Mouse (Mus musculus) cerebellum, postnatal 25 days (tissue): ENCODE measurements at regions not wholly inside any gene's neighbourhood (a gene's known extent, or its start where the extent isn't known, plus 50 kb on each side); places are given as distances from the start of the nearest gene placed in this dataset.

Source experiments
- DNase-seq, 2 experiments: peaks; one replicate each; pipeline ENCODE4 v3.0.0; 2021; ENCODE audit warnings: mixed read lengths in 2 of 2

GRCm38 (mm10) chr1:137926326-137926725, 249.2 kb downstream of the Ptprc start:
- peak in 1 of 2 experiments; percentile 12 for DNase-seq

DNA sequence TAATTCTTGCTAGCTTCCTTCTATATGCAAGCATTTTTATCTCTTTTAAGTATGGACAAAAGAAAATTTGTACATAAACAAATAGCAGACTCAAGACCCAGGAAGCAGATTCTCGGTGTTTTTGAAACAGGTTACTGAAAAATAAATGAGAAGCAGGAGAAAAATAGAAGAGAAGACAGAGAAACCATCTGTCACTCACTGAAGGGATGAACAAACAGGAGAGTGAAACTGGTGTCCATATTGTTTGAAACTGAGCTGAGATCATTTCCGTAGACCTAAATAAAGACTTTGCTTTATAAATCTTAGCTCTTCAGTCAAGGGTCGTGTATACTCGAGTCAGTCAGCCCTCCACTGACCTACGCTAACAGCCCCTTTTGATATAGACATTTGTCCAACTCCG, 251.4 kb downstream of the Ptprc start:
- DNase-seq: no peak

- no peak for DNase-seq
These were observed 251.8 kb downstream of the Ptprc start for GRCm38 (mm10) chr1:137923705-137924104.

DNA sequence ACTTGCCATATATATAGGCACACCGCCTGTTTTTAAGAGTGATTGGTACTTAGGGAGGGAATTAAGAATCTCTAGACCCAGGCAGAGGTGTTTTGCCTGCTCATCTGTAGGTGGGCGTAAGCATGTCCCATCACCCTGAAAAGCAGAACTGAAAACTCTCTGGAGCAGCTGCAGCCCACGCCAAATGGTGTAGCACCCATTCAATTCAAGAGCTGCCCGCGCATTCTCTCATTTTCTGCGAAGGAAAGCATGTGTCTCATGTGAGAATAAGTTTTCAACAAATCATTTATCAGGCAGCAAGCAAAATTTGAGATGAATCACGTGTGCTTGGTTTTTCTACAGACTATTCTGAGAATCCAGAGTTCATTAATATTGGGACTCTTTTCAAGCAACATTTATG, 252.7 kb downstream of the Ptprc start:
- DNase-seq: no peak

DNA sequence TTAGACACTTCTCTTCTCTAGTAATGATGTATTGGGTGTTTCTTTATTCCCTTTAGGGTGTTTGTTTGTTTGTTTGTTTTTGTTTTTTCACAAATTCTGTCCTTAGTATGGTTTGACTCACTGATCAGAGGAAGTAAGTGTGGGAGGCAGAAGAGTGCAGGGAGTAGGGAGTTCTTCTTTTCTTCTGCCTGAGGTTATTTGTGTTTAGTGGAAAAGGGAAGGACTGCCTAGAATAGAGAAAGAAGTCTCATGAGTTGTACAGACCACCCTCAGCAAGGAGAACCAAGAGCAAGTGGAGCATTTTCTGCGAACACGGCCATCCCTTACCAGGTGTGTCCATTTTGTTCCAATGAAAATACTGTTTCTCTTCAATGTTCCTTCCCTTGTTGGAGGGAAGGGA, 253.9 kb downstream of the Ptprc start:
- no peak for DNase-seq

- DNase-seq: no peak
These were observed 255.6 kb downstream of the Ptprc start for GRCm38 (mm10) chr1:137919739-137920563.

- no peak for DNase-seq
These were observed 258.1 kb downstream of the Ptprc start for GRCm38 (mm10) chr1:137917449-137917848.

- no peak for DNase-seq
These were observed 268.6 kb downstream of the Ptprc start for GRCm38 (mm10) chr1:137906883-137907282.

- DNase-seq: no peak
These were observed 269.0 kb downstream of the Ptprc start for GRCm38 (mm10) chr1:137906477-137906876.

DNA sequence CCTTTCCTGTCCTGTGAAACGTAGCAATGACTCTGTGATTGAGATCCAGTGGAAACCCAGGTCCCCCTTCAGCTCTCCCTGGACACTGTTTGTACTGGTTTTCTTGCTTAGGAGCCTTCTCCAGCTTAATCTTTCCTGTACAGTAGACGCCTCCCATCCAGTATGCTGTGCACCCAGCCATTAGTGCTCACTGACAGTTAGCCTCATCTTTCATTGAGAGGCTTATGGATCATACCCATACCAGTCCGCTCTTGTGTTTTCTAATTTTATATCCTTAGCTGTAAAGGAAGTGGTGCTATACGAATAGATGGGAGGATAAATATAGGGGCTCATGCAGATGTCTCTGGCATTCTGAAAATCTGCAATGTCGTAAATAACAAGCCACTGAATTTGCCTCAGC, 269.9 kb downstream of the Ptprc start:
- DNase-seq: no peak

DNA sequence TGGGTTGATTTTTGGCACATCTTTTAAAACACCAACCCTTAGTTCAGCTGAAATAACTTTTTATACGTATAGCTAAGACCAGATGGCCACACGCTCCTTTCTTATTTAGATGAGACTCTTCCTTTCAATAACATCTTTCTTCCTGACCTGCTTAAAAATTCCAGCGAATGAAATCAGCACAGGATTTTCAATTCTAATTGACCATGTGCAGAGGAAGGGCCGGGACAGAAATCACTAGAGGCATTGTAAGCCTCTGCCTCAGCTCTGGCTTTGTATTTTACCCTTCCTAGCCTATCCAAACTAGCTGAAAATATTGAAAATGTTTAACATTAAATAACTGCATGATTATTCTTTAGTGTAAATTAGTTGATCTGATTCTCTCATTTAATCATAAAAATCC, 272.2 kb downstream of the Ptprc start:
- no peak for DNase-seq

GRCm38 (mm10) chr1:137902859-137903258, 272.6 kb downstream of the Ptprc start:
- peak; percentile 15 to 32 for DNase-seq

- no peak for DNase-seq
These were observed 273.5 kb downstream of the Ptprc start for GRCm38 (mm10) chr1:137901996-137902395.

- DNase-seq: no peak
These were observed 274.3 kb downstream of the Ptprc start for GRCm38 (mm10) chr1:137901211-137901610.

DNA sequence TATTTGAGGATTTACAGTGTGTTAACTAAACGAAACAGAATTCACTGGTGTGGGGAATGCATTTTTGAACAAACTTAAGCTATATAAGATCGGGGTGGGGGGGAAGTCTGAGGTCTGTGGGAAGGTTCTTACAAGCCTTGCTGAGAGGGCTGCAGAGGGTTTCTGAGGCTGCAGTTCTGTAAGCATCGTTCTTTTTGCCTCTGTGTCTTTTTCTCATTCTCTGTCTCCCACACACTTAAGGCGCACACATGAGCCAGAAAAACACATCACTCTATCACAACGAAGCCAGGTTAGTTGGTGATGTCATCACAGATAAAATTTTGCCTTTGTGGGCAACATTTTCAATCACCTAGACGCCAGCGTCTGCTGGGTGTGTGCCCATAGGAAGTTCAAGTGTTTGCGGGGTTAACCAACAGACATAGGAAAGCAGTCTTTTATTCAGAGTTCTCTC, 274.9 kb downstream of the Ptprc start:
- peak; percentile 63 to 65 for DNase-seq

DNA sequence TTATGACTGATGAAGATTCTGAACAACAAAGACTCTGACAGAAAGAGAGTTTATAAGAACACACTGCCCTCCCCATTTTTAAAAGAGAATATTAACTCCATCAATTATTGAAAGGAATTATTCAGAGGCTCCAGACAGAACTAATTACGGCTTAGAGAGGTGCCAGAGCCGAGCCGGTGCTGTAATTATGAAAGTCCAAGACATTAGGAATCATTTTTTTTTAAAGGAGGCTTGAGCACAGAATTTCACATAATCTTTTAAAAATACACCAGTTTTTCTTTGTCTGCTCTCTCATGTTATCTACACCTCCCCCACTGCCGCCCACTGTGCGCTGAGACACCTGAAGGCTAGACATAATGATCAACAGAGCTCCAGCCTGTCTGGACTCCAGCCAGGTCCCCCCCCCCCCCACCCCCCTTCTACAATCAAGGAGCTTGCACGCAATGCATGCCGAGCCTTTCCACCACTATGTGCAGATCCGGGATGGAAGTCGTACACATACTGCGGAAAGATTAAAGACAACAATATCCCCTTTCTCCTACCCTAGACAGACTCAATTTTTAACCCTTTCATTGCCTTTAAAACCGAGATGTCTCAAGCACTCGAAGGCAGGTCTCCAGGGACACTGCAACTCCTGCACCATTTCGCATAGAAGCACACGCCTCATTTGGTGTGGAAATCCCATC, 275.4 kb downstream of the Ptprc start:
- DNase-seq: peak; percentile 73 to 84

GRCm38 (mm10) chr1:137899305-137899704, 276.2 kb downstream of the Ptprc start:
- DNase-seq: peak in 1 of 2 experiments; percentile 39

DNA sequence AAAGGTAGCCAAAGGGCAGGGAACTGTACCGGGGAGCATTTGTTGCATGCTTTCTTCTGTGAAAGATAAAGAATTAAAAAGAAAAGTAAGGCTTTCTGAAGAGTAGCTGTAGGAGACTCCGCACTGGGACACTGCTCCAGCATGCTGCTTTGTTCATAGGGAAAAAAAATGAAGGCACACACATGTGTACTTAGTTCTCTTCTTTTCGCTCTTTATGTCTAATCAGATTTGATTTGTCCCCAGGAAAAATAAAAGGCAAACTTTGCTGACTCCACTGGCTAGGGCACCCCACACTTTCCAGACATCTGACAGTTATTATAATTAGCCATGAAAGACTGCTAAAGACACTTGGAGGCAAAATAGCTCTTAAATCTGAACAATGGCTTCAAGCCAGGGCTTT, 276.6 kb downstream of the Ptprc start:
- peak in 1 of 2 experiments; percentile 34 for DNase-seq

GRCm38 (mm10) chr1:137898397-137898796, 277.1 kb downstream of the Ptprc start:
- peak; percentile 89 to 91 for DNase-seq

DNA sequence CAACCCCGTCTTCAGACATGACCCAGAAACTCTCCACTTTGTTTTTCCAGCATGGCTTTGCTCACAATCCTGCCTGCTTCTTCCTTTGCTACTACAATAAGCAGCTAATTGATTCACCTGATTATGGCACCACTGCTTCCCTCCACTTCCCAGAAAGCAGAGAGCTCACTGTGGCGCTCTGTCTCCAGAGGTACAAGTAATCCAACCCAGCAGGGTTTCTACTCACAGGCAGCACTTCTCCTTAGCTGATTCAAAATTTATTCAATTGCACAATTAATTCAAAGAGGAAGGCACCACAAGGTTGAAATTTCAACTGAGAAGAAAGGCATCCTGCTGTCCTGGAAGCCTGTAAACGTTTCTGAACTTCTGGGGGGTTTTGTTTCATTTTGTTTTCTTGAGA, 293.9 kb downstream of the Ptprc start:
- DNase-seq: no peak

GRCm38 (mm10) chr1:137874361-137874760, 301.1 kb downstream of the Ptprc start:
- no peak for DNase-seq

GRCm38 (mm10) chr1:137873628-137874027, 301.9 kb downstream of the Ptprc start:
- no peak for DNase-seq

DNA sequence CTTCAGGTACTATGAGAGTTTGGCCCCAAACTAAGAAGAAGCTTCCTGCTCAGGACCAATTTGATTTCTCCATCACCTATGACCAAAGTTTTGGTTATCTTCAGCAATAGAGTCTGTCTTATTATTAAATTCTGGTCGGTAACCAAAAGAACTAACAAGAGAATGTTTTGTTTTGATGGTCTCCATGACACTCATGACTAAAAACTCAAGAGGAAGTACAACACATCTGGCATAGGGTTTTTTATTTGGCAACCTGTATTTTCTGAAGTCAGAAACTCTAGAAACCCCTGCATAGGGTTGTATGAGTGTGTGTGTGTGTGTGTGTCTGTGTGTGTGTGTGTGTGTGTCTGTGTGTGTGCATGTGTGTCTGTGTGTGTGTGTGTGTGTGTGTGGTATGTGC, 310.5 kb downstream of the Ptprc start:
- DNase-seq: no peak

DNA sequence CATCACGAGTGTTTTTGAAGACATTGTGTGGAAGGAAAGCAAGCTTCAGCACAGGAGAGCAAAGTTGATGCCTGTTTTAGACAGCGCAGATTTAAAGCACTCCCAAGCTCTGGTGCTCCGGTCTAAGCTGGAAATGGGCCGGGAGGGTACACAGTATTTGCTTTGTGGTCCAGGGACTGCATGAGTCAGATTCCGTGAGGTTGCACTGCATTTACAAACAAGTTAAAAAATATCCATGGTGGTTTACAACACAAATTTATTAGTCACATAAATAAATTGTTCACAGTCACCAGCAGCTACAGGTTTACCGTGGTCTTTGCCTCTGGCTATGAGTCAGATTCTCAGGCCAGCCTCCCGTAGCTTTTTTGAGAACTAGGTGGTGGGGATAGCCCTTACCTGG, 312.0 kb downstream of the Ptprc start:
- no peak for DNase-seq
